Mouse (Mus musculus) B cell, adult 2 months (primary cell): ENCODE measurements around the gene Atad1.
A peak's percentile ranks its signal among the peaks of the same experiment; 100 is the strongest.
"Not testable (repeated sequence)": the region's sequence is repeated elsewhere in the genome, so short reads cannot be mapped to it uniquely, and the experiment has no call there.

Source experiments
- DNase-seq, 2 experiments: peaks; one replicate each; pipeline ENCODE4 v3.0.0; 2022

Gene Atad1

DNA sequence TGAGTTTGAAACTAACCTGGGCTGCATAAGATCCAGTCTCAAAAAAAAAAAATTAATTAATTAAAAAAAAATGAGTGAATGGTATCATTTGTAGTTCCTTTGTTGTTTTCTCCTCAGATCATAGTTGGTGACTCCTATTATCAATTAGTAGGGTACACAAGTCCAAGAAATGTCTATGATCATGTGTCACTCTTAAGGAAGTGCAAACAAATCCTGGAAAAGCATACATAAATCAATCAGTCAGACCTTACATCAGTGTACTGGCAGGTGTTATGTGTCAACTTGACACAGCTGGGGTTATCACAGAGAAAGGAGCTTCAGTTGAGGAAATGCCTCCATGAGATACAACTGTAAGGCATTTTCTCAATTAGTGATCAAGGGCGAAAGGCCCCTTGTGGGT lies 71.8 kb downstream of the Atad1 start:
- not testable (repeated sequence) for DNase-seq

DNA sequence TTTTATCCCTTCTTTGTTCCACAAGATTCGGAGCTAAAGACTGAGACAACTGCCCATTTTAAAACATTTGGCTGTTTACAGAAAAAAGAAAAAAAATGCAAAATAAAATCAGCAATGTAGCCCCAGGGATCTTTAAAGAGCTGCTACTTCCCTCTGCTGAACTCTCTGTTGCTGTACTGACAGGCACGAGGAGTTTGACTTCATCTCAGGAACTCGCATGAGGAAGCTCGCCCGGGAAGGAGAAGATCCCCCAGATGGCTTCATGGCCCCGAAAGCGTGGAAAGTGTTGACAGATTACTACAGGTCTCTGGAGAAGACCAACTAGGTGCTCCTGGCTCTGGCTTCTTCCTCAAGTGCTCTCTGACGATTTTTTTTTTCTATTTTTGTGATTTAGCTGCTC lies 74.3 kb downstream of the Atad1 start:
- DNase-seq: no peak

DNA sequence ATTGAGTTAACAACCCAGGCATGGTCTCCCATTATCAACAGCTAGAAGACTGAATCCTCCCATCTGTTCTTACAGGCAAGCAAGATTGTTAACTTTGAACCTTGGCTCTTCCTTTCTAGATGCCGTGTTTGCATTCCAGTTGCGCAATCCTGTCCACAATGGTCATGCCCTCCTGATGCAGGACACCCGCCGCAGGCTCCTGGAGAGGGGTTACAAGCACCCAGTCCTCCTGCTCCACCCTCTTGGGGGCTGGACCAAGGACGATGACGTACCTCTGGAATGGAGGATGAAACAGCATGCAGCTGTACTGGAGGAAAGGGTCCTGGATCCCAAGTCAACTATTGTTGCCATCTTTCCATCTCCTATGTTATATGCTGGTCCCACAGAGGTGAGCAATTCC lies 76.7 kb downstream of the Atad1 start:
- DNase-seq: no peak

DNA sequence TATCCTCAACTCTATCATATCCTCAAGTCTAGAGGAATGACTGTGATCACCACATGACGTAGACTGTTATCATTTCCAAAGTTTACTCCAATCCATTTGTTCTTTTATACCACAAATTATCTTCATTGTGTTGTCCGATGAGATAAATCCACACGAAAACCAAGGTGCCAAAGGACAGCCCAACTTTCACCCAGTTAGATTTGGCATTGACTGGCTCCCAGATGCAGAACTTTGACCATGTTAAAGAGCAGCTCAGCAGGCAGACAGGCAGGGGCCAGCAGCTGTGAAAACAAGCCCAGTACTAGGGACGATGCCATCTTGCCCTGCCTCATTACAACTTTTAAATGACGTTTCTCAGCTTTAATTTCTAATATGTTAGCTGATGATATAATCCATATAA lies 80.2 kb downstream of the Atad1 start:
- DNase-seq: no peak

DNA sequence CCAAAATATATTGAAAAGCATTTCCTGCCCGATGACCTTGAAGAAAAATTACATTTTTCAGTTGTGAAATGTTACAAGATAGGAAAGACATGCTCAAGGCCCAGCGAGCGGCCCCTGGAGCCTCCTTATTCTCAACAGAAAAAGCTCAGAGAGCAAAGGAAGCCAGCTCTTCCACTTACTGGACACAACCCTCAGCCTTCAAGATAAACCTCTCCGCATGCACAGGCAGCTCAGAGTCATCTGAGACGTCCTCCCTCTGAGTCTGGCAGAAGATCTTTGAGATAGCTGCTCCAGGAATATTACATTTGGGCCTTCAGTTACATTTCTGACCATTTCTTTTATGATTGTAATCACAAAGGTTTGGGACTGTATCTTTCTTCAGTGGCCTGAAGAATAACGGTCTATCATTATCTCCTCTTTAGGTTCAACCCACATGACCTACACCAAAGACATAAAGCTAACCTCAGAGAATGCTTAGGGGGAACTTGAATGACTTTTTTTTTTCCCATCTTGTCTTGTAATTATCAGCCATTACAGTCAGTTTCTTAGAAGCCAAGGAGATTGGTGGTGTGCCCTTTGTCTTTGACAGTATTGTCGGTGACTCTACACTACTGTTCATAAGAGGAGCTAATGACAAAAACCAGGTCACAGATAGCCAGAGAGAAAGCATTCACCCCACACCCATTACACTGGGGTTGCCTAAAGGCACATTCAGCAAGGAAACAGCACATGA lies 85.8 kb downstream of the Atad1 start:
- DNase-seq: no peak

DNA sequence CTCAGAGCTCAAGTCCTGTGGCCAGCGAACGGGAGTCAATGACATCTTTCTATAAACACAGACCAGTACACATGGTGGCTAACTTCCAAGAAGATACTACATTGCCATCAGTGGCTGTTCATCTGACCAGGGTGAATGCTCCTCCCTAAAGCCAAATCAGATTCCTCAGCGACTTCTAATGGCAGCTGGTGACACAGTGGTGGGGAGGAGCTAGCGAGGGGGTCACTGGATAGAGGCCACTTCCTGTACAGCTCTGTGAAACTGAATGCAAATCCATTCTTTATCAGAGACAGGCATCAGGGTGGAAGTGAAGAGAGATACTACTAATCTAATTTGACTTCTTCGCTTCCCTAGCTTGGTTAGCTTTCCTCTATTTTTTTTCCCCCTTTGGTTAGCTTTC lies 86.5 kb downstream of the Atad1 start:
- DNase-seq: no peak

DNA sequence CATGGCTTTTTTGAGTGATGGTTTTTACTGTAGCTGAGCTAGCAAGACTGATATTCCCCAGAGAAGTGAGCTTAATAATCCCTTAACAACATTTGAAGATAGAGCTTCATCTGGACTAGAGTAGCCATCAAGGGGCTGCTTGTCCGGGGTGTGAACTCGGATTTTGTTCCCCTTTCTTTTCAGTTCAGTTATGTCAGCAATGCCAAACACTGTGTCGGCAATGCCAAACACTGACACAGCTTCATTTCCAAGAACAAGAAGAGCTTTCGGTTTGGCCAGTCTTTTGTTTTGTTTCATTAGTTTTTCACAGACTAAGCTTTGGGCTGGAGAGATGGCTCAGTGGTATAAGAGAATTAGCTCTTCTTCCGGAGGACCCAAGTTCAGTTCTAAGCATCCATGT lies 88.5 kb downstream of the Atad1 start:
- no peak for DNase-seq

DNA sequence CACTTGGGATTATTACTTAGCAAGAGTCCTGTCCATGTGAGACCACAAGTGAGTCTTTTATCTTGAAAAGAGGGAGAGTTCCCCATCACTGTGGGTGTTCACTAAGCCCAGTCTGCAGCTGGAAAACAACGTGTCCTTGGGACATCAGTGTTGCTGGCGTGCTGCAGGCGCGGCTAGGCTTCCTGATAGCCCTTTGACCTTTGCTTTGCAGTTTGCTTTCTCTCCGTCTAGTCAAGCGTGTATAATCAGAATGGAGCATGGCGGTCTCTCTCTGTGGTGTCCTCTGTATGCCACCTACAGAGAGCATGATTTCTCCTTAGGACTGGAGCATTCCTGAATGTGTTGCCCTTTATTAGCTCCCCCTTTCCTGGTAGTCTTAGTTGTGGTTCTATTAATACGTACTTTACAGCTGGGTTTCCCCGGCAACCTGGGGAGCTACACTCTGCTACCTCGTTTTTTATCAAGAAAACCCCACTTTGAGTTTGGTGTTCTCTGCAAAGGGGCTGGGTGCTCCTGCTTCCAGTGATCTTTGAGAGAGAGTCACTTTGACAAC lies 91.5 kb downstream of the Atad1 start:
- DNase-seq: no peak

DNA sequence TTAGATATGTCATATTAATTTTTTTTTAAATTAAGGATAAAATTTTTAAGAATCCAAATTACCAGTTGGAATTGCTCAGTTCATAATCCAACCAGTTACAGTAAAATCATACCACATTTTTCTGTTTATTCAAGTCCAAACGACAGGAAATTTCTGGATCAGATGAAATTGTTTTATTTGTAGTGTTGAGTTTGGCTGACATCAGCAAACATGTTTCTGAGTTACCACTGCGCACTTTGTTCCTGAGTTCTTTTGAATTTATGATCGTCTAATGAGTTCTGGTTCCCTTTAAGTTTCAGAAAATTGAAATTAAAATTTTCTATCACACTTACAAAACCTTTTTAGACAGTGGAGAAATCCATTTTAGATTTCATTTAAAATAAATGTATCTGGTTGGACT lies 93.2 kb downstream of the Atad1 start:
- no peak for DNase-seq

DNA sequence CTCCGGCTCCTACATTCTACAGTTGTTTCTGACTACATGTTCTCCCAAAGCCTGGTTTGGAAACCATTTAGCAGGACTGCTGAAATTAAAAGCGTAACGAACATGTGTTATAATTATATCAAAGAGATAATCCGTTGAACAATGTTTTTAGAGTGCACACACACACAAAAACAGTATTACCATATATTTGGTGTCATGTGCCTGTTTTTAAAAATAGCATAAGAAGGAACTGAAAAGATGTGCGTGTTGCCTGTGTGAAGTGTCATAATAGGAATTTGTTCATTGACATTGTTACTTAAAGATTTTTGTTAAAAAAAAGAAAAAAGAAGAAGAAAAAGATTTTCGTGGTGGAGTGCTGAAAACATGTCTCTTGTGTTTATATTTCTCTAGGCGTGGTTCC lies 93.6 kb downstream of the Atad1 start:
- no peak for DNase-seq

DNA sequence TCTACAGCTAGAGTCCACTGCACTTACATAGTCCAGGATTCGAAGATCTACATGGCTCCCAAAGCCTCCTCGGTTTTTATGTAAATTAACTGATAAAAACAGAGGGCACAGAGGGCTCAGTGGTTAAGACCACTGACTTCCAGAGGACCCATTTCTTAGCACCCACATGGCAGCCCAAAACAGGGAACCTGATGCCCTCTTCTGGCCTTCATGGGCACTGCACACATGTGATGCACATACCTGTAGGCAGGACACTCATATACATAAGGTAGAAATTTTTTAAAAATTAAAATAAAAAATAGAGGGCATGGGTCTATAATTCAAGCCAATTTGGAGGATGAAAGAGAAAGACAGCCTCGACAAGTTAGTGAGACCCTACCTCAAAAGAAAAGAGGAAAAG lies 95.9 kb downstream of the Atad1 start:
- peak in 1 of 2 experiments; percentile 4 for DNase-seq

DNA sequence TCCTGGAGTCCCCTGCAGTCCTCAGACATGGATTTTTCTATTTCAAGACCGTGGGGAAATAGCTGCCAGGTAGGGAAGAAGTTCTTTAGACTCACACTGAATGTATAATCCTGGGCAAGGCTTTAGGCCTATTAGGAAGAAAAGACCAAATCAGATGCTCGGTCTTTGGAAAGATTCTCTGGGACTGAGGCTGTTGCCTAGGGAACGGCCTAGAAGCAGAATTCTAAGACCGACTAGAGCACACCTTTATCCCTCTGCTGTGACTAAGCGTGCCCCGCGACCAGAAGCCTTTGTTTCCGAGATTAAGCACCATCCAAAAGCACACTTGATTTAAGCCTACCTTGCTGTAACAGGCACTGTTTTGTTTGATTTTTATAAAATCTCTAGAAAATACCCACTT lies 97.6 kb downstream of the Atad1 start:
- no peak for DNase-seq

DNA sequence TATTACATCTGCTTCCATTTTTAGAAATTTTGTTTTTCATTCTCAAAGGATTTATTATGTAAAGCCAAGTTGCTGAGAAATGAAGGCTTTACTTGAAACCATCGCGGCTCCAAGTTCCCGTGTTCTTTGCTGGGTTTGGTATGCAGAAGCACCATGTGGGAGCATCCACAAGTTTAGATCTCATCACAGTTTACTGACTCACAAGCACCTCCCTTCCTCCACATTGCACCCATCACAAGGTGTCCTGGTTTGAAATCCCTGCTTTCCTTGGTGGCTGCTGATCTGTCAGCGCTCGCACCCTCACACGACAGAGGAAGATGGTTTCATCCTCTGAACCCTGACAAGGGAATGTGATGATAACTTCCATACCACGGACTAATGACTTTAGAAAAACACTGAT lies 98.1 kb downstream of the Atad1 start:
- no peak for DNase-seq

DNA sequence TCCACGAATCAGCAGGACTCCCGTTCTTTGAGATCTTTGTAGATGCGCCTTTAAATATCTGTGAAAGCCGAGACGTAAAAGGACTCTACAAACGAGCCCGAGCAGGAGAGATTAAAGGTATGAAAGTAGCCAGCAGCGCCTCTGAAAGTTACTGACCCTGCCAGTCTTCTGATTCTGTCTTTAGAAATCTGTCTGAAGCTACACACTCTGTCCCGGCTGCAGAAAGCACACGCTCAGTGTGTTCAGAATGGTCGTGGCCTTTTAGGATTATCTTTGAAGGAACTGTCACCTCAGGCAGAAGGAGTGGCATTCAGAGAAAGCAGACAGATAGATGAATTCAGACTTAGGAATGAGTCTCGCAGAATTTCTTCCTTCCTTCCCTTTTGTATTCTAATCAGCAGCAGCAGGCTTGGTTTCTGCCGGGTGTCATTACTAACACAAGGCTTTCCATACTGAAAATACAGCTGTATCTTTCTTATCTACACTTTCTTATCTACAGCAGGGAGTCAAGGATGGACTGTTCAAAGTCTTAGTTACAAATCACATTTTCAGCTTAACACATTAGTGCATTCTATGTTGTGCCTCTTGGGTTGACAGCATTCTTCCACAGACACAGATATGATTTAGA lies 101.2 kb downstream of the Atad1 start:
- no peak for DNase-seq

DNA sequence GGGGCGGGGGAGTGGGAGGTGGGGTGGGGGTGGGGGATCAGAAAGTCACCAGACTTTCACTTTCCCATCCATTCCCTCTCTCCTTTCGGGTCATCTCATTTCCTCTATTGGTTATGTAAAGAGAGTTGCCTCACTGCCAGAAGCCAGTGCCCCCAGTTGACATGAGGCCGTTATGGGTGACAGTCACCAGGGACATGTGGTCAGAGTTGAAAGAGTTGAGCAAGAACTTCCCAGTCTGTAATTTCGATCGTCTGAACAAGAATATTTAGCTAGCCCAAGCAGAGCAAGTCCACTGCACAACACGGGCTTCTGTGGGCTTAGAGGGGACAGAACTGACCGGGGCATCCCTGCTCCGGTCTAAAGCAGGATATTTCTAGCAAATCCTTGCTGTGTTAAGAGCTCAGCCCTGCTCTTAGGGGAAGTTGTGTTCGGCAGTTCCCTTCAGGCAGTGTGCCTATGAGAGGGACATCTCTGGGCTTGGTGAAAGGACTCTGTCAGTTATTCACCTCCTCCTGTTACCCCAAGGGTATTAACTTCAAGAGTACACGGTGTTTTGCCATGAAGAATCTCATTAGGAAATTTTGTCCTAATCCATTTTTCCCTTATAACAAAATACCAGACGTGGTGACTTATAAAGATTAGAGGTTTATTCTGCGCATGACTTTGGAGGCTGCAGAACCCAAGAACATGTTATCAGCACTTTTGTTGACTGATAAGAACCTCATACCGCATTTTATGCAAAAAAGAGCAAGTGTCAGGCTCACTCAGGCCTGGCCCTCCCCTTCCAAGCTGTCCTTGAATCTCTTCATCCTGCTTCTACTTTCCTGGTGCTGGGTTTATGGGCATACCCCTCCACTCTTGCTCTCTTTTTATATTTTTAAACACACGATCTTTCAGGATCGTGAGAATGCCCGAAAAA lies 102.0 kb downstream of the Atad1 start:
- DNase-seq: peak; percentile 30 to 36

DNA sequence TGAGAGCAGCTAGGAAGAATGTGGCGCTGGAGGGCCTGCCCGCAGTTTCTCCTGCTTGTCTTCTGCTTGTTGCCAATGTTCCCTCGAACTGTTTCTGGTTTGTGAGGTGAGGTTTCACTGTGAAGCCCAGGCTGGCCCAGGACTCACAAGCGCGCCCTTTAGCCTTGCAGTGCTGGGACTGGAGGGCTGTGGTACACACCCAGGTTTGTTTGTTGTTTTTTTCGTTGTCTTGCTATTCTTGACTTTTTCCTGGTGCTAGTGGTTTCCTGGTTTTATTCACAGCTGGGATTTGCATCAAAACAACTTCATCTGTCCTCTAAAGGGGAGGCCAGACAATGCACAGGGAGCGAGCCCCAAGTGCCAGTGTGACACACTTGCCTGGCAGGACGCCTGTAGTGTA lies 104.7 kb downstream of the Atad1 start:
- no peak for DNase-seq

DNA sequence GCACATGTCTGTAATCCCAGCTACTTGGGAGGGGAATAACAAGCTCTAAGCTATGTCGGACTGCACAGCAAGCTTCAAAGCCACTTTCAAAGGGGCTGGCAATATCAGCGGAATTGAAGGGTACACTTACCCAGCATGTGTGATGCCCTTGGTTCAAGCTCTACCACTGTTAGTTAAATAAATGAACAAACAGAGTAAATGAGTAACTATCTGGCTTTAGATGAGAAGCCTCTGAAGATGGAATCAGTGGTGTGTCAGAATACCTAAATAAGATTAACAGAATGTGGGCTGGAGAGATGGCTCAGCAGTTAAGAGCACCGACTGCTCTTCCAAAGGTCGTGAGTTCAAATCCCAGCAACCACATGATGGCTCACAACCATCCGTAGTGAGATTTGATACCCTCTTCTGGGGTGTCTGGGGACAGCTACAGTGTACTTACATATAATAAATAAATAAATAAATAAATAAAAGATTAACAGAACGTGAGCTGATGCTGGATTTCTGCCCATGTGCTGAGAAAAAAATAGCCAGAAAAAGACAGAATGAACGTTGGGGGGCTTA lies 110.9 kb downstream of the Atad1 start:
- no peak for DNase-seq

DNA sequence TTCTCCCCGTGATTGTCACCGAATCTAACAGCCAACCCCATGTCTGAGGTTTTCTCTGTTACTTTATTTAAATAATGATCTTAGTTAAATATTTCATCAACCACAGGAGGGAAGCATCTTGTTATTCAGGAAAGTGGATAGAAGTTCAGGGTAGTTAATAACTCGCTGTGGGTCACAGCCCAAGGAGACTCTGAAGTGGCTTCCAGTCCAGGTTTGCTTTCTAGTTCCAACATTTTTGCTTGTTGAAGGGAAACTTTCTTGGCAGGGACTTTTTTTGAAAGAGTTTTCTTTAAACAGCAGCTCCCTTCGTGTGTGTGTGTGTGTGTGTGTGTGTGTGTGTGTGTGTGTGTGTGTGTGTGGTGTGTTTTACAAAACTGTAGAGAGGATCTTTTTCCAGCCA lies 112.0 kb downstream of the Atad1 start:
- DNase-seq: no peak

DNA sequence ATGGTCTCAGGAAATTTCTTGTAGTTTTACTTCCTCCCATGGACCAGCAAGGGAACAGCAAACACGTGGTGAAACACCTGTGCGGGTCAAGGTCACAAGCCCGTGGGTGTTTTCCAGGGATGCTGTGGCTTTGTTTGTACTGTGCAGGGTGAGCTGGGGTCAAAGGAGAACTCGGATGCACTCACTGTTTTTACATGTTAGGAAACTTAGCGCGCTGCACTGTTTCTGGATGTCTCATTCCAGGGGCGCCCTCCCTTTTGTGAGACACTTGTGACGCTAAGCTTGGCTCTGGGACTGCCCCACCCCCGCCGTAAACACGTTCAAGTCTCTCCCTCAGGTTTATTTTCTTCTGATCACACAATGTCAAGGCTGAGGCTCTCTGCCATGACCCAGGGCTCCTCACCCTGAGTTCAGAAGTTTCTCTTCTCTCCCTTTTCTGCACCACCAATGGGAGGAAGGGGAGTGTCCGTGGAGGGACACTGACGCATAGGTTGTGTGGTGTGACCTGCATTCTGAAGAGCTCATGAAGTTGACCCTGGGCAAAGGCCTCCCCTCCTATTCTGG lies 112.7 kb downstream of the Atad1 start:
- peak; percentile 29 to 32 for DNase-seq

DNA sequence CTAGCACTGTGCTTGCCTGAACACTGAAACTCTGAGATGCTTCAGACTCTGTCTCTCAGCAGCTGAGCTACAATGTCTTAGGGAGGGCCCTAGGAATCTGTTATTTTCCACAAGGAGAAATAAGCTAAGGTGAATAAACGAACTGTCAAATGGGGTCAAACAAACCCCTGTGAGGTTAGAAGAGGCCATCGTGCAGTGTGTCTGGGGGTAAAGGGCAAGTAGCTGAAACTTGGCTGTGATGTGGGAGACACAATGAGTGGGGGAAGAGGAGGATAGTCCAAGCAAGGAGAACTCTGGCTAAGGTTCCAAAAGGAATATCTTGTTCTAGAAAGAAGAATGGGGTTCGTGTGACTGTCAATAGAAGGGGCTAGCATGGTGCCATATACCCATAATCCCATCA lies 117.4 kb downstream of the Atad1 start:
- DNase-seq: no peak
